Mouse (Mus musculus): ENCODE results near the gene Wdcp.
"Not testable (repeated sequence)": the region's sequence is repeated elsewhere in the genome, so short reads cannot be mapped to it uniquely, and the experiment has no call there.

The Wdcp gene

GRCm38 (mm10) chr12:4872273-4872672, 29.2 kb downstream of the Wdcp start:
- no peak for DNase-seq

GRCm38 (mm10) chr12:4872983-4873477, 29.9 kb downstream of the Wdcp start:
- DNase-seq, result no peak

GRCm38 (mm10) chr12:4873531-4873930, 30.4 kb downstream of the Wdcp start:
- no peak for DNase-seq

GRCm38 (mm10) chr12:4874161-4874927, 31.2 kb downstream of the Wdcp start, which contains the start of gene Mfsd2b:
Gene Mfsd2b, minus strand, starts transcription at chr12:4874359.
- peak; percentile 54 to 66 for DNase-seq

- DNase-seq, result no peak
These were observed 32.5 kb downstream of the Wdcp start for GRCm38 (mm10) chr12:4875623-4876022.

- no peak for DNase-seq
These were observed 35.2 kb downstream of the Wdcp start for GRCm38 (mm10) chr12:4878296-4878783.

- no peak for DNase-seq
These were observed 35.9 kb downstream of the Wdcp start for GRCm38 (mm10) chr12:4879048-4879447.

- DNase-seq, result no peak
These were observed 39.0 kb downstream of the Wdcp start for GRCm38 (mm10) chr12:4882086-4882485.

- DNase-seq, result no peak
These were observed 42.0 kb downstream of the Wdcp start for GRCm38 (mm10) chr12:4885062-4885461.

GRCm38 (mm10) chr12:4886581-4886980, 43.5 kb downstream of the Wdcp start:
- not testable (repeated sequence) for DNase-seq

- no peak for DNase-seq
These were observed 45.6 kb downstream of the Wdcp start for GRCm38 (mm10) chr12:4888739-4889138.

GRCm38 (mm10) chr12:4889251-4889650, 46.1 kb downstream of the Wdcp start:
- DNase-seq, result no peak

GRCm38 (mm10) chr12:4889891-4890290, 46.8 kb downstream of the Wdcp start:
- DNase-seq, result no peak

GRCm38 (mm10) chr12:4898024-4898423, 54.9 kb downstream of the Wdcp start:
- no peak for DNase-seq

- DNase-seq, result no peak
These were observed 62.8 kb downstream of the Wdcp start for GRCm38 (mm10) chr12:4905946-4906345.

- no peak for DNase-seq
These were observed 63.4 kb downstream of the Wdcp start for GRCm38 (mm10) chr12:4906476-4906875.

GRCm38 (mm10) chr12:4906951-4907906, 64.1 kb downstream of the Wdcp start, which contains the start of gene Ubxn2a:
Gene Ubxn2a, minus strand, starts transcription at chr12:4907705.
- peak; percentile 87 to 88 for DNase-seq

GRCm38 (mm10) chr12:4908391-4908790, 65.3 kb downstream of the Wdcp start:
- no peak for DNase-seq
